Mouse (Mus musculus) intestine, postnatal 0 days (tissue): ENCODE results near the gene Tsga10ip. TPM values are rescaled to one million over a fixed set of nuclear protein-coding genes. Genes with fewer than 3 reads are reported as not detected.

ENCODE experiments used
- ATAC-seq: fragments of 200-750 bp; cut with Nextera tagmentation; 2 replicates; pipeline ENCODE4 v1.8.0; 2017; ENCODE audit warnings: mild to moderate bottlenecking, moderate TSS enrichment, moderate library complexity
- H3K27ac ChIP-seq: fragments of 300-500 bp; sonication (generic); 2 replicates; pipeline ENCODE4 v1.5.1; 2014; ENCODE audit warnings: mild to moderate bottlenecking, low read depth, low read length, moderate library complexity
- H3K27me3 ChIP-seq: fragments of 300-500 bp; sonication (generic); replicated peaks from 2 replicates; pipeline ENCODE4 v1.6.1; 2014; ENCODE audit warnings: low read length, mixed read lengths; ENCODE audit not compliant: control insufficient read depth, insufficient read depth
- H3K36me3 ChIP-seq: fragments of 300-500 bp; sonication (generic); 2 replicates; pipeline ENCODE4 v1.6.1; 2014; ENCODE audit warnings: mild to moderate bottlenecking, moderate library complexity; ENCODE audit not compliant: control insufficient read depth, insufficient read depth
- H3K4me1 ChIP-seq: fragments of 300-500 bp; sonication (generic); replicated peaks from 2 replicates; pipeline ENCODE4 v1.6.1; 2014; ENCODE audit warnings: antibody characterized with exemption, low read length, mixed read lengths; ENCODE audit not compliant: control insufficient read depth, insufficient read depth
- H3K4me2 ChIP-seq: fragments of 300-500 bp; sonication (generic); replicated peaks from 2 replicates; pipeline ENCODE4 v1.6.1; 2014; ENCODE audit warnings: low read depth, mild to moderate bottlenecking, moderate library complexity
- H3K4me3 ChIP-seq: fragments of 300-500 bp; sonication (generic); 2 replicates; pipeline ENCODE4 v1.5.1; 2014; ENCODE audit warnings: low read depth, low read length
- H3K9ac ChIP-seq: fragments of 300-500 bp; sonication (generic); 2 replicates; pipeline ENCODE4 v1.6.1; 2014; ENCODE audit warnings: mild to moderate bottlenecking, low read depth, low read length
- H3K9me3 ChIP-seq: fragments of 300-500 bp; sonication (generic); 2 replicates; pipeline ENCODE4 v1.6.1; 2016; ENCODE audit warnings: mixed run types; ENCODE audit not compliant: control insufficient read depth
- CTCF ChIP-seq: sonication (generic); IDR thresholded peaks from 2 replicates; pipeline ENCODE4 v1.5.1; 2016; ENCODE audit warnings: low read depth, mild to moderate bottlenecking, control low read depth, antibody characterized with exemption, moderate library complexity
- WGBS: fragments of 180-500 bp; shearing (Covaris S2); extraction: QIAGEN DNeasy Blood & Tissue Kit; methylation state at CpG from one replicate; pipeline ENCODE4 v1.1.7; 2014; 5-methylcytosine and 5-hydroxymethylcytosine counted together
- polyA plus RNA-seq: library from polyadenylated mRNA; unstranded; fragments of >200 nt; fragmentation: Nextera tagmentation; extraction: Ambion mirVana; gene quantifications from 2 replicates; pipeline ENCODE4 v1.2.1, GENCODE M21; 2015

Gene Tsga10ip
- polyA plus RNA-seq, 1 experiment from 2014 or later, result 0.27 TPM

DNA sequence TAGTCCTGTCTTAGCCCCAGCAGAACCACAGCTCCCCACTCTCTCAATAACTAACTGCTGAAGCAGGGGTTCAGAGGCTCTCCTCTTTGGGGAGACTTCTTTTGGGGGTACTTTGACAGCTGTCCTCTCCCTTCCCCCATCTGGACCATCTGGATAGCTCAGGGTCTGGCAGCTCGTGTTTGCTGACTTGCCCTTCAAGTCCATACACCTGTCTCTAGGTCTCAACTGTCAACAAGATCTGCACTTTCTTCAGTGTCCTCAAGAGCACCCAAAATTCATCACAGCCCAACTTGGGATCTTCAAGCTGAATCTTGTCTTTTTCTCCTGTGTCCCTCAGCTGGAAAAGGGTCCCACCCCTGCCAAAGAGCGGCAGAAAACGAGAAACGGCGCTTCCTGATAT, 19.5 kb upstream of the Tsga10ip start:
- ATAC-seq, result no peak
- Histone ChIP-seq H3K4me2 (no peak overlapping the region), H3K4me3 (no peak overlapping the region), H3K9ac (no peak overlapping the region), H3K36me3 (peaks cover 50% of the 10 kb centered on the region), H3K4me1 (peaks cover 6% of the 10 kb centered on the region; the same call in 1 of the 2 replicates), H3K27ac (no peak overlapping the region), H3K27me3 (no peaks in the 10 kb centered on the region), H3K9me3 (no peaks in the 10 kb centered on the region)
- no peak for TF ChIP-seq CTCF
- WGBS, result 86% methylated on average over 5 of the region's 5 CpGs

DNA sequence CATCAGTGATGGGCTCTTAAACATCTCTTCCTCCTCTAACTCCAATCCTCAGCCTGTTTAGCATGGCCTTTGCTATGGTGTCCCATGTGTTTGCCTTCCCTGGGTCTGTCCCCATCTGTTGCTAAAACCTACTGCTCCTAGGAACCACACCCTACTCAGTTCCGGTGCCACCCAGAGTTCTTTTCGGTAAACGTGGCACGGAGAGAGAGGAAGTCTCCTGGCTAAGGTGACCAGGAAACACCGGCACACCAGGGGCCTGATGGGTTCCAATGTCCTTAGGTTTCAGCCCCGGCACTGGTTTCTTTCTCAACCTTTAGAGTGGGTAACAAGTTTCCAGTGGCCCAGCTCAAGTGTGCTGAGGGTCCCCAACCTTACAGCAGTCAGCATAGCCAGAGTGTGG, 18.3 kb upstream of the Tsga10ip start:
- Histone ChIP-seq H3K4me3 (no peak overlapping the region), H3K27me3 (no peaks in the 10 kb centered on the region), H3K27ac (no peak overlapping the region), H3K9ac (no peak overlapping the region), H3K36me3 (peaks cover 41% of the 10 kb centered on the region), H3K4me2 (no peak overlapping the region), H3K4me1 (no peaks in the 10 kb centered on the region), H3K9me3 (no peaks in the 10 kb centered on the region)
- no peak for ATAC-seq
- WGBS, result 89% methylated on average over 6 of the region's 6 CpGs
- no peak for TF ChIP-seq CTCF

DNA sequence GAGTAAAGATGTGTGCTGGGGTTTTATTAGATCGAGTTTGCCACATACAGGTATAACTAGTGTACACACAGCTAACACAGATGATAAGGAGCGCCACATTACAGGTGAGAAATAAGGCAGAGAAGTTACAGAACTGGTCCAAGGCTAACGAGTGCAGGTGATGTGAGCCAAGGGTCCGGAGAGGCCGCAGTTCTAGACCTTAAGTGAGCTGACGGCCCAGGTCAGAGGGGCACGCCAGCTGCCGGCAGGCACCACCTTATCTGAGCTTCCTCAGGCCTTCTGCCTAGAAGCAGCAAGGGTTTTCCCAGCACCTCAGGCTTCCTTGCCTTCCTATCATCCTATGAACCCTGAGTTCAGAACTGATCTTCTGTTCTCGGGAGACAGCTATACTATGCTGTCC, 17.3 kb upstream of the Tsga10ip start:
- Histone ChIP-seq H3K4me3 (no peak overlapping the region), H3K9ac (no peak overlapping the region), H3K27me3 (no peaks in the 10 kb centered on the region), H3K36me3 (peaks cover 41% of the 10 kb centered on the region), H3K4me1 (no peaks in the 10 kb centered on the region), H3K4me2 (no peak overlapping the region), H3K9me3 (no peaks in the 10 kb centered on the region), H3K27ac (no peak overlapping the region)
- no peak for TF ChIP-seq CTCF
- no peak for ATAC-seq
- 89% methylated on average over 9 of the region's 9 CpGs for WGBS

DNA sequence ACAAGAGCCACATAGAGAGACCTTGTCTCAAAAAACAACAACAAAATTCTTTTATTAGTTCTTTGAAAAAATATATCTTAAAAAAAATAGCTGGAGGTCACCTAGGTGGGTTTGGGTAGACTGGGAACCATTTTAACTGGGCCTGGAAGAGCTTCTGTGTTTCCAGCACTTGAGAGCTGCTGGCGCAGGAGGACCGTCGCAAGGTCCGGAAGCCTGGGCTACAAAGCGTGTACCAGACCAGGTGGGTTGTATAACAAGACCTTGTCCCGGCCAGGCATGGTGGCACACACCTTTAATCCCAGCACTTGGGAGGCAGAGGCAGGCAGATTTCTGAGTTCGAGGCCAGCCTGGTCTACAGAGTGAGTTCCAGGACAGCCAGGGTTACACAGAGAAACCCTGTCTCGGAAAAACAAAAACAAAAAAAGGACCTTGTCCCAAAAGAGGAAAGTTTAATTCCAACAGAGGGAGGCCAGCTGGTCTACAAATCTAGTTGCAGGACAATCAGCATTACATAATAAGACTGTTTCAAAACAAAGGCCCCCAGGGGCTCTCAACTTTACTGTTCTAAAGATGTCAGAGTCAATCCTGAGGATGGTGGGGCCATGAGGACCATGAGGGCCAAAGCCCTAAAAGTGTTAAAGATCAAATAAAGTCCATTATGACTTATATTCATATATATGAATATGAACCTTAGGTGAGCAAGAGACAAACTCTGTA, 16.6 kb upstream of the Tsga10ip start:
- 95% methylated on average over 8 of the region's 8 CpGs for WGBS
- TF ChIP-seq CTCF, result no peak
- no peak overlapping the region for H3K9ac ChIP-seq
- H3K4me1 ChIP-seq, result no peaks in the 10 kb centered on the region
- peaks cover 41% of the 10 kb centered on the region for H3K36me3 ChIP-seq
- no peak overlapping the region for H3K4me2 ChIP-seq
- no peaks in the 10 kb centered on the region for H3K27me3 ChIP-seq
- no peaks in the 10 kb centered on the region for H3K9me3 ChIP-seq
- no peak overlapping the region for H3K27ac ChIP-seq
- no peak overlapping the region for H3K4me3 ChIP-seq
- no peak for ATAC-seq

DNA sequence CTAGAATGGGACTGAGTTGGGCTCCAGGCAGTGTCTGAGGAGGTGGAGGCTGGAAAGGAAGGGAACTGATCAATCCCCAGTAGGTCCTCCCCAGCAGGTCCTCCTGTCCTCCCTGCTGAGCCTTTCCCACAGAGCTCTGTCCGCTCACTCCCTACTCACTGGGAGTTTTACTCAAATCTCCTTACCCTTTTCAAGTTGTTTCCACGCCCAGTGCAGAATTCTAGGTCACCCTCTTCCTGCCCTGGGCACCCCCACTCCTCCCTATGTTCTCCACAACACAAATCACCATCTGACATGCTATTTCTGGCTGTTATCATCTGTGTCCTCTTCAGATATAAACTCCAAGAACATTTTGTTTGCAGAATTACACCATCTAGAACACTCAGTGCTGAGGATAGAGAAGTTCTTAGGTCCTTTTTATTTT, 12.2 kb upstream of the Tsga10ip start:
- H3K4me2 ChIP-seq, result no peak overlapping the region
- no peaks in the 10 kb centered on the region for H3K27me3 ChIP-seq
- H3K9ac ChIP-seq, result no peak overlapping the region
- no peak for ATAC-seq
- 74% methylated on average over 2 of the region's 2 CpGs for WGBS
- H3K36me3 ChIP-seq, result peaks cover 11% of the 10 kb centered on the region; the same call in 1 of the 2 replicates
- TF ChIP-seq CTCF, result no peak
- H3K9me3 ChIP-seq, result no peaks in the 10 kb centered on the region
- H3K4me1 ChIP-seq, result no peaks in the 10 kb centered on the region
- no peak overlapping the region for H3K27ac ChIP-seq
- H3K4me3 ChIP-seq, result no peak overlapping the region

DNA sequence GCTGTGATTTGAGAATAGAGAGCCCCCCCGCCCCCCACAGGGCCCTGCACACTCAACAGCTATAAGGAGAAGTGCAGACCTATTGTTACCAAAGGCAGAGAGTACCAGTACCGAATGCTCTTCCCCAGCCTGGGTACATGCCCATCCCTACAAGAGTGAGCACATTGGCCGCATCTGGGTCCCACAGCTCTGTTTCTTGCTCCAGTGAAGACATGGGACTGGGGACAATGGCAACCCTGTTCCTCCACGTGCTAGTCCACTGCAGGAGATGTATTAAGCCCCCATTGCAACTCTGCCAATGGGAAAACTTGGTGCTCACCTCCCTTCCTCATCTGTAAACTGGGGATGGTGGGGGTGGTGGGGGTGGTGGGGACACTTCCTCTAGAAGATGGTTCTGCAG, 11.5 kb upstream of the Tsga10ip start:
- 81% methylated on average over 4 of the region's 4 CpGs for WGBS
- Histone ChIP-seq H3K4me1 (no peaks in the 10 kb centered on the region), H3K4me3 (no peak overlapping the region), H3K27ac (no peak overlapping the region), H3K36me3 (0 out of 2 replicates have a peak, but pooled peaks cover 9% of the 10 kb centered on the region), H3K9ac (no peak overlapping the region), H3K27me3 (no peaks in the 10 kb centered on the region), H3K4me2 (no peak overlapping the region), H3K9me3 (no peaks in the 10 kb centered on the region)
- TF ChIP-seq CTCF, result no peak
- ATAC-seq, result no peak
